Mouse (Mus musculus): Measurements from ENCODE around the gene Sqstm1.

GRCm38 (mm10) chr11:50198219-50198846 lies 12.3 kb downstream of the Sqstm1 start:
- TF ChIP-seq TAL1 (IDR thresholded peaks at IDR 0.05; ENCODE audit: low read length) (no peak), GATA1 (IDR thresholded peaks at IDR 0.05; ENCODE audit: low read length) (no peak)
